Mouse (Mus musculus) retina, adult 2 months (tissue): ENCODE results near the gene Rcc1l.

Experiments
- DNase-seq: peaks from one replicate; pipeline ENCODE4 v3.0.0-alpha.2; 2012; ENCODE audit warnings: low read depth, low spot score

Gene Rcc1l

DNA sequence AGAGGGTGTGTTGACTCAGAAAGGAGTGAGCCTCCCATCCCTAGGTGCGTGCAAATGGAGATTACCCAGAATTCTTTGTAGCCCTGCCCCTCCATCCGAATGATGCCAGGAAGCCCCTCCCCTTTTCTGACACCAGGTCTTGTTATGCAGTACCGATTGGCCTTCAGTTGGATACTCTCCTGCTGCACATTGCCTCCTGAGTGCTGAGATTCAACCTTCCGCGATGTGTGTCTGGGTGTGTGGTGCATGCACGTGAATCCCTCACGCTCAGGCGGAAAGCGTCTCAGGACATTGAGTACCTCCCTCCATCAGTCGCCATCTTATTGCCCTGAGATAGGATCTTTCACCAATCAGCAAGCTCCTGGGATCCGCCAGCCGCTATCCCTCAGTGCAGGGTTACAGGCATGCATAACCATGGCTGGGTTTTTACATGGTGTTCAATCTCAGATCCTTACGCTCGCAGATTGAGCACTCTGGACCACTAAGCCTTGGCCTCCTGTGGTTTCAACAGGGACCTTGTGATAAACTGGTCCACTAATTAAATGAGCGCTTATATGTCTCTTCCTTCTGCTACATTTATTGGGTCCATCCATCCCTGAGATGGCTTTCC lies 57.7 kb downstream of the Rcc1l start:
- DNase-seq = no peak

DNA sequence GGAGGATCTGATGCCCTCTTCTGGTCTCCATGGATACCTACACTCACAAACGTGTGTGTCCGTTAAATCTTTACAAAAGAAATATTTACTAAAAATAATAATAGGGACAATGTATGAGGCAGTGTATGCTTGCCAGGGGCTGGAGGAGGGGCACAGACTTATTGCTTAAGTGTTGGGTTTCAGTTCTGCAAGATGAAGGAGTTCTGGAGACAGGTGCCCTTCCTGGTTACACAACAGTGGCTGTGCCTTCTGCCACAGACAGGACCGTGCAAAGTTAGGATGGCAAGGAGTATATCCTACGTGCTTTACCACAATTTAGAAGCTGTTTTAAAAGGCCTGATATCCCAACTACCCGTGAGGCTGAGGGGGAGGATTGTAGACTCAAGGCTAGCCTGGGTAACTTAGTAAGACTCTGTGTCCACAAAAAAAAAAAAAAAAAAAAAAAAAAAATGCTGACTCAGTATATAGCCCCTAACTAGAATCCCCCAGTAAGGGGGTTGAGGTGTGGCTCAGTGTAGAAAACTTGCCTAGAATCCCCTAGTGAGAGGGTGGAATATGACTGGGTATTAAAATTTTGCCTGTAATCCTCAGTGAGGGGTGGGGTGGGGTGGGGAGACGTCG lies 60.8 kb downstream of the Rcc1l start:
- DNase-seq = no peak

DNA sequence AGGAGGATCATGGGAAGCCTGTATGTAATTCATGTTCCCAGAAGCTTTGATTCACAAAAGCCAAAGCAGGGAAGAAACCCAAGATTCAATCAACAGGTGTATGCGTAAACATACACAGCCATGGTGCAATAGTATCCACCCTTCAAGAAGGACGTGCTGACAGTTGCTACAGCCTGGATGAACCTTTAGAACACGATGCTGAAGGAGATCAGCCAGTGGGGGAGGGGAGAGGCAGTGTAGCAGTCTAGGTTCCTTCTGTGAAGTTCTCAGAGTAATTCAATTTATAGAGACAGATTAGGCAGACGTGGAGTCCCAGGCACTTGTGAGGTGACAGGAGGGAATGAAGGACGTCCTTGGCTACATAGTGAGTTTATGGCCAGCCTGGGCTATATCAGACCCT lies 61.6 kb downstream of the Rcc1l start:
- no peak for DNase-seq

DNA sequence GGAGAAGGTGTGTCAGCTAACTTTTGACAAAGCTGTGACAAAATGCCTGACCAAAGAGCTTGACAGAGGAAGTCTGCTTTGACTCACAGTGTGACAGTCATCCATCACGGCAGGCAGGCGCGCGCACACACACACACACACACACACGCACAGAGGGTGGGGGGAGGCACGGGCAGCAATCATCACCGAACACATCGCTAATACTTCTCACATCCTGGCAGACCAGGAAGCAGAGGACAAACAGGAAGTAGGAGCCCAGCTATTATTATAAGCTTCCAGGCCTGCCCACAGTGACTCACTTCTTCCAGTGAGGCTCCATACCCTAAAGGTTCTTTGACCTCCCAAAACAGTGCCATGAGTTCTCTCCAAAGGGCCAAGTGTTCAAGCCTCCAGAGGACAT lies 70.7 kb downstream of the Rcc1l start:
- DNase-seq = no peak

DNA sequence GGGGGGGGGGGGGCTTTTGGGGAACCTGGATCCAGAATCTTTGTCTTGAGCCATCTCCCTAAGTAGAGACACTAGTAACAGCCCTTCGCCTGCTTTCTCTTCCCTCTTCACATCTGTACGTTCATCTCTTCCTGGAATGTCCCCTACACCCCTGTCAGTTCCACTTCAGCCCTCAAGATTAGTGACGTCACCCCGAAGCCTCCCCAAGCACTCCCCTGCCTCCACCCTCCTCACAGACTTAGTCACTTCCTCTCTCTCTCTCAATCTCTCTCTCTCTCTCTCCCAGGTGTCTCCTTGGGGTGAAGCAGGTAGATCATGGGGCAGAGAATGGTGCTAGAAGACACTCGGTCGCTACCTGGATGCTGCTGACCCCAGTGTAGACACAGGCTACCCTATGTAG lies 73.9 kb downstream of the Rcc1l start:
- DNase-seq = no peak

DNA sequence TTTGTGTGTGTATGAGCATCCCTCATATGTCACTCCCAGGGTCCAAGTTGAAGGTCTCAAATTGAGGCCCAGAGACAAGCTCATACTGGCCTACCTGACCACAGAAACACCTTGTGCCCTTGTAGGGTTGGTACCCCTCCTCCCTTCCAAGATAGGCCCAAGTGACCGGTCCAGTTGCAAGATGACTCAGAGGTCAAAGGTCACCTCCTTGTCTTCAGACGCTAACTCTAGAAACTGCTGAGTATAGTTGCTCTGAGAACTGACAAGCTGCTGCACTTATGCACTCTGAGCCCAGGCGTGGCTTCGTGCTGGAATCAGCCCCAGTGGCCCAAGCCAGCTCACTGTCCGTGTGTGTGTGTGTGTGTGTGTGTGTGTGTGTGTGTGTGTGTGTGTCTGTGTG lies 74.7 kb downstream of the Rcc1l start:
- no peak for DNase-seq

DNA sequence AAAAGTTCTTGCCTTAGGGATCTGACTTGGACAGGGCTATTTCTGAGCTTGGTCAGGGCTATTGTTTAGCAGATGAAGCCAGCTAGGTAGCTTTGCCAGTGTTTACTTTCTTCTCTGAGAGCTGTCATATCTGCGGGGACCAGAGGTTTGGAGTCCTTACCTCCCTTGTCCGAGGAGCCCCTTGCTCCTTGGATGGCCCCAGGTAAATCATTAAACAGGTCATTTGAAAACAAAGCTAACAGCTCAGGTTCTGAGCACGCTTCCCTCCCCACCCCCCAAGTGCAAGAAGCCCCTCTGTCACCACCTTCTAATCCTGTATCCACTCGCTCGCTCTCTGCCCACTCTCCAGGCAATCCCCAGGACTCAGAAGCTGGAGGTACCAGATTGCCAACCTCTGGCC lies 75.3 kb downstream of the Rcc1l start:
- no peak for DNase-seq

DNA sequence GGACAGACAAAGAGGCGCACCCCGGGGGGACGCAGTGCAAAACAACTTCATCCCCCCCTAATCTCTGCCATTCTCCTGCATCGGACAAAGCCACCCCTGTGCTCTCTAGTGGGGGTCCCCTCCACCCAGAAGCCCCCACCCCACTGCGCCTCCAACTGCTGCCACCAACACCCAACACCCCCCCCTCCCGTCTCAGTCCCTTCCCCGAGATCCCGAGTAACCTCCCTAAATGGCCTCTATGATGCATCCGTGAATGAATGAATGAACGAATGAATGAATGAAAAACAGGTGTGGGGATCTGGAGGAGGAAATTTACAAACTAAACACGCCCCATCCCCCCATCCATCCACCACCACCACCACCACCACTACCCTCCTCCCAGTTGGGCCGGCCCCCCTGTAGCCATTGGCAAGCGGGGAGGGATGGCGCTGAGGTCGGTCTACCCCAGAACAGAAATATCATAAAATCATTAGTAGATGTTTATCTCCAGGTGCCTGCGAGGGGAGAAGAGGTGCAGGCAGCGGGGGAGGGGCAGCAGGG lies 76.3 kb downstream of the Rcc1l start:
- no peak for DNase-seq

DNA sequence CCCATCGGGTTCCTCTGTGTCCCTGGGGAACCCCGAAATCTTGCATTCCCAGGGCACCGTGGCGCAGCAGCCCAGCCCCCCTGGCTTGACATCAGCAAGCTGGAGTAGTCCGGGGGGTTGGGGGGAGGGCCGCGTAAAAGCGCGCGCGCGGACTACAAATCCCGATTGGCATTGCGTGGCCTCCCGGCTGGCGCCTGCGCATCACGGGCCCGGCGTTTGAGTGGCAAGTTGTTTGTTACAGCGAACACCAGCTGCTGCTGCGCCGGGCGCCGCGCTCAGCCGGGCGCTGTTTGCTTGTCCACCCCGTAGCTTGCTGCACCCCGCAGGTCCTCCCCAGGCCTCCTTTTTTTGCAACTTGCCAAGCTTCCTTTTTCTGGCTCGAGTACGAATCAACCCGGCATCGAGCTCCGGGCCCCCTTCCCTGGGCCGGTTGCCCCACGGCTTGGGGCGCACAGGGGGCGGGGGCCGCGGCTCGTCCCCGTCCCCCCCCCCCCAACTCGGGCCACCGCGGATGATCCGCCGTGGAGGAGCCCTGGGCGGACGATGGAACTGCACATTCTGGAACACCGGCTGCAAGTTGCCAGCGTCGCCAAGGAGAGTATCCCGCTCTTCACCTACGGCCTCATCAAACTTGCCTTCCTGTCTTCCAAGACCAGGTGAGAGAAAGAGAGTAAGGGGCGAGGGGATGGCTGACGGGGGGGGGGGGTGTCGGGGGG lies 76.9 kb downstream of the Rcc1l start, which contains the start of gene Castor2:
Castor2 (plus strand) TSS at position 216 of the 716 bp plus-strand sequence.
- DNase-seq = peak; percentile 85

DNA sequence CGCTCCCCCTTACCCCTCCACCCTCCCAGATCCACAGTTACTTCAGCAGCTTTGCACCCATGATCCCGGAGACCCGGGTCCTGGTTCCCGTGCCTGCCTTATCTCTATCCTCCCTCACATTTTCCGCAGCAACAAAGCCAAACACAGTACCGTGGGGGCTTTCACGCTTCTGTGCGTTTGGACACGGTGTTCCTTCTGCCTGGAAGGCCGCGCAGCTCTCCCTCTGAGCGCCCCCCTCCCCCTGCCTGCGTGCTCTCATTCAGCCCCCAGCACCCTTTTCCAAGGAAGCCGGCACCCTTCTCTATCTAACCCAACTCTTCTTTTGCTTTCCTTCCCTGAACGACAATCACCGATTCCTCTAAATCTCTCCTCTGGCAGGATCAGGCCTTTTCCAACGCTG lies 77.6 kb downstream of the Rcc1l start:
- DNase-seq = peak; percentile 15

DNA sequence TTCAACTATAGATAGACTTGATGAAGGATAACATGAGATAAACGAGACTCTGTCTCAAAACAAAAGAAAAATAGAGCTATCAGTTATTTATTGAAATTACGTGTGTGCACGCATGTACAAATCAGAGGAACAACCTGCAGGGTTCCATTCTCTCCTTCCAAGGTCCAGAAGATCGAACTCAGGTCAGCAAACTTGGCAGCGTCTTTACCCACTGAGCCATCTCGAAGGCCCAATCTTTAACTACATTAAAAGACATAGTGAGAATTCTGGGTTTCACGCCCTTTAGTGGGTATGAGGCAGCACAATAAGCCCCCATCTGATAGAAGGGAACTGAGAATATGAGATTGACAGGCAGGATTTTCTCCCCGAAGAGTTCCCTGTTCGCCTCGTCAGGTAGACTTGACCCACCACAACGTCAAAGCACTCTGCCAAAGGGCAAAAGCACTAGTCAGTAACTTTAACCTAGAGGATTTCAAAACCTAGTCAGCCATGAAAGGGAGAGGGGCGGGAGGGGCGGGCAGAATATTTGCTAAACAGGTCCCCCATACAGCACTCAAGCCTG lies 78.2 kb downstream of the Rcc1l start:
- no peak for DNase-seq
